In genomic region chr15:98894746-98895634, GRCm38 (mm10) we compare ENCODE assay signal across 8 mouse cellular contexts. TPM values are rescaled to one million over a fixed set of nuclear protein-coding genes. Genes with fewer than 3 reads are reported as not detected.
DNase-seq lines count a peak whose midpoint lies in the region; ATAC-seq and TF ChIP-seq lines count a peak whose summit lies in the region.

No protein-coding gene starts in this region.

- no peak for TF ChIP-seq CTCF in forebrain, postnatal 0 days (IDR thresholded peaks at IDR 0.05; ENCODE audit: low read depth)
- TF ChIP-seq CTCF in liver, embryonic 14.5 days (IDR thresholded peaks at IDR 0.05; ENCODE audit: low read depth), result no peak

- no peak overlapping the region for H3K27ac ChIP-seq in forebrain, postnatal 0 days (ENCODE audit: low read depth, low read length)
- H3K27ac ChIP-seq in liver, embryonic 14.5 days, result no peak overlapping the region
- H3K27ac ChIP-seq in stomach, embryonic 15.5 days, result peak overlapping the region; percentile 31; the same call in 1 of the 2 replicates

- peak overlapping the region; percentile 94 for H3K4me2 ChIP-seq in forebrain, postnatal 0 days (ENCODE audit: low read depth)
- peak overlapping the region; percentile 65 for H3K4me2 ChIP-seq in liver, embryonic 14.5 days (ENCODE audit: low read depth)
- peak overlapping the region; percentile 99 for H3K4me2 ChIP-seq in stomach, embryonic 15.5 days

- H3K4me3 ChIP-seq in megakaryocyte, embryonic 14.5 days (replicated peaks), result peak overlapping the region; percentile 94
- H3K4me3 ChIP-seq in forebrain, postnatal 0 days (ENCODE audit: low read depth, low read length), result peak overlapping the region; percentile 50
- H3K4me3 ChIP-seq in liver, embryonic 14.5 days (ENCODE audit: insufficient read depth in 1 of 2, low read depth in 2 of 2, low read length in 2 of 2), result peak overlapping the region in 1 of 2 experiments; percentile 53; a peak in 2 of 4 replicates
- peak overlapping the region; percentile 52 for H3K4me3 ChIP-seq in stomach, embryonic 15.5 days (replicated peaks)

- DNase-seq in forebrain, postnatal 0 days, result peak; percentile 39
- DNase-seq in liver, embryonic 14.5 days (ENCODE audit: low read depth in 3 of 3, low spot score in 3 of 3), result no peak
- DNase-seq in urinary bladder, postnatal 10 days (ENCODE audit: low spot score), result no peak
- no peak for DNase-seq in retina, postnatal 1 day
- DNase-seq in yolk sac, embryonic 10.5 days (ENCODE audit: low spot score), result no peak

- no peak for ATAC-seq in megakaryocyte, adult 5-6 weeks (ENCODE audit: poor library complexity, severe bottlenecking)
- no peak for ATAC-seq in forebrain, postnatal 0 days
- no peak for ATAC-seq in liver, embryonic 14.5 days (ENCODE audit: insufficient read depth)
- ATAC-seq in stomach, embryonic 15.5 days (ENCODE audit: insufficient read depth, low FRiP score, low read depth), result no peak

- peaks cover 69% of the 10 kb centered on the region for H3K27me3 ChIP-seq in megakaryocyte, embryonic 14.5 days (replicated peaks)
- peaks cover 69% of the 10 kb centered on the region for H3K27me3 ChIP-seq in forebrain, postnatal 0 days (ENCODE audit: insufficient read depth, low read length)
- peaks cover 70% of the 10 kb centered on the region for H3K27me3 ChIP-seq in liver, embryonic 14.5 days (ENCODE audit: control insufficient read depth, insufficient read depth, low read length)
- H3K27me3 ChIP-seq in stomach, embryonic 15.5 days (replicated peaks), result peaks cover 66% of the 10 kb centered on the region

- TF ChIP-seq EP300 in liver, embryonic 14.5 days (IDR thresholded peaks at IDR 0.05; ENCODE audit: low read depth), result no peak

- H3K9me3 ChIP-seq in megakaryocyte, embryonic 14.5 days, result no peaks in the 10 kb centered on the region
- no peaks in the 10 kb centered on the region for H3K9me3 ChIP-seq in forebrain, postnatal 0 days (ENCODE audit: low read length)
- no peaks in the 10 kb centered on the region for H3K9me3 ChIP-seq in liver, embryonic 14.5 days (ENCODE audit: control insufficient read depth, low read length)
- H3K9me3 ChIP-seq in stomach, embryonic 15.5 days, result no peaks in the 10 kb centered on the region

- H3K9ac ChIP-seq in forebrain, postnatal 0 days, result peak overlapping the region; percentile 40
- no peak overlapping the region for H3K9ac ChIP-seq in liver, embryonic 14.5 days (replicated peaks)
- H3K9ac ChIP-seq in stomach, embryonic 15.5 days, result no peak overlapping the region

- WGBS in forebrain, postnatal 0 days, result 5% methylated on average over 38 of the region's 38 CpGs
- WGBS in liver, embryonic 14.5 days (ENCODE audit: insufficient replicate concordance), result 5% methylated on average over 38 of the region's 38 CpGs
- 9% methylated on average over 37 of the region's 38 CpGs for WGBS in stomach, embryonic 15.5 days

- H3K36me3 ChIP-seq in megakaryocyte, embryonic 14.5 days (replicated peaks; ENCODE audit: low read length), result no peaks in the 10 kb centered on the region
- H3K36me3 ChIP-seq in forebrain, postnatal 0 days (ENCODE audit: insufficient read depth), result no peaks in the 10 kb centered on the region
- H3K36me3 ChIP-seq in liver, embryonic 14.5 days (replicated peaks; ENCODE audit: control insufficient read depth, insufficient read depth, low read depth), result no peaks in the 10 kb centered on the region
- no peaks in the 10 kb centered on the region for H3K36me3 ChIP-seq in stomach, embryonic 15.5 days

- H3K4me1 ChIP-seq in megakaryocyte, embryonic 14.5 days, result peaks cover 73% of the 10 kb centered on the region
- 0 out of 2 replicates have a peak, but pooled peaks cover 3% of the 10 kb centered on the region for H3K4me1 ChIP-seq in forebrain, postnatal 0 days (ENCODE audit: insufficient read depth)
- peaks cover 7 to 21% of the 10 kb centered on the region in 2 experiments; a peak in 3 of 4 replicates for H3K4me1 ChIP-seq in liver, embryonic 14.5 days (replicated peaks; ENCODE audit: control insufficient read depth in 2 of 2, insufficient read depth in 2 of 2, low read length in 1 of 2)
- peaks cover 43% of the 10 kb centered on the region for H3K4me1 ChIP-seq in stomach, embryonic 15.5 days

RNA-seq across cellular contexts. Expression of gene Rhebl1, which starts 0.7 kb away (rescaled TPM):
- polyA plus RNA-seq in megakaryocyte, embryonic 14.5 days (2012; ENCODE audit: insufficient read depth, low replicate concordance), result 0.19 TPM in 1 of 2 replicates, not detected in the other
- total RNA-seq in megakaryocyte, adult 5-6 weeks (2015), result 4.8 and 9.6 TPM in 2 replicates
- total RNA-seq in megakaryocyte, adult 5-6 weeks (2017), result 3.4 and 10.2 TPM in 2 replicates
- total RNA-seq in forebrain, postnatal 0 days (2014; rRNA removed), result 16.5 and 20.7 TPM in 2 replicates
- polyA plus RNA-seq in forebrain, postnatal 0 days (2015; fragmentation: Nextera tagmentation; extraction: Ambion mirVana), result 34.1 and 37.5 TPM in 2 replicates
- polyA plus RNA-seq in liver, embryonic 14.5 days (2012; rRNA removed), result 2.3 and 2.5 TPM in 2 replicates
- 2.9 and 3.2 TPM in 2 replicates for polyA plus RNA-seq in liver, embryonic 14.5 days (2014; fragmentation: Nextera tagmentation; extraction: Ambion mirVana)
- 8.6 and 8.8 TPM in 2 replicates for polyA plus RNA-seq in stomach, embryonic 15.5 days (2015; fragmentation: Nextera tagmentation; extraction: Ambion mirVana)

RNA-seq across cellular contexts. Expression of gene Dhh, which starts 3.4 kb away (rescaled TPM):
- polyA plus RNA-seq in megakaryocyte, embryonic 14.5 days (2012; ENCODE audit: insufficient read depth, low replicate concordance), result not detected in 2 replicates
- not detected in 2 replicates for total RNA-seq in megakaryocyte, adult 5-6 weeks (2015)
- total RNA-seq in megakaryocyte, adult 5-6 weeks (2017), result not detected in 2 replicates
- 0.15 and 0.76 TPM in 2 replicates for total RNA-seq in forebrain, postnatal 0 days (2014; rRNA removed)
- 0.25 and 0.58 TPM in 2 replicates for polyA plus RNA-seq in forebrain, postnatal 0 days (2015; fragmentation: Nextera tagmentation; extraction: Ambion mirVana)
- polyA plus RNA-seq in liver, embryonic 14.5 days (2012; rRNA removed), result 0.04 and 0.08 TPM in 2 replicates
- 0.09 TPM in 1 of 2 replicates, not detected in the other for polyA plus RNA-seq in liver, embryonic 14.5 days (2014; fragmentation: Nextera tagmentation; extraction: Ambion mirVana)
- polyA plus RNA-seq in stomach, embryonic 15.5 days (2015; fragmentation: Nextera tagmentation; extraction: Ambion mirVana), result 0.71 and 1.0 TPM in 2 replicates

RNA-seq across cellular contexts. Expression of gene Lmbr1l, which starts 23.0 kb away (rescaled TPM):
- polyA plus RNA-seq in megakaryocyte, embryonic 14.5 days (2012; ENCODE audit: insufficient read depth, low replicate concordance), result 0.87 and 4.8 TPM in 2 replicates
- total RNA-seq in megakaryocyte, adult 5-6 weeks (2015), result 10.7 and 11.1 TPM in 2 replicates
- total RNA-seq in megakaryocyte, adult 5-6 weeks (2017), result 11.1 and 28.8 TPM in 2 replicates
- 44.1 and 59.3 TPM in 2 replicates for total RNA-seq in forebrain, postnatal 0 days (2014; rRNA removed)
- polyA plus RNA-seq in forebrain, postnatal 0 days (2015; fragmentation: Nextera tagmentation; extraction: Ambion mirVana), result 20.1 and 22.4 TPM in 2 replicates
- 4.5 and 7.1 TPM in 2 replicates for polyA plus RNA-seq in liver, embryonic 14.5 days (2012; rRNA removed)
- 0.34 and 0.70 TPM in 2 replicates for polyA plus RNA-seq in liver, embryonic 14.5 days (2014; fragmentation: Nextera tagmentation; extraction: Ambion mirVana)
- 14.5 TPM in 2 replicates for polyA plus RNA-seq in stomach, embryonic 15.5 days (2015; fragmentation: Nextera tagmentation; extraction: Ambion mirVana)

RNA-seq across cellular contexts. Expression of gene Kmt2d, which starts 24.0 kb away (rescaled TPM):
- 11.9 and 17.8 TPM in 2 replicates for polyA plus RNA-seq in megakaryocyte, embryonic 14.5 days (2012; ENCODE audit: insufficient read depth, low replicate concordance)
- 33.7 and 37.1 TPM in 2 replicates for total RNA-seq in megakaryocyte, adult 5-6 weeks (2015)
- total RNA-seq in megakaryocyte, adult 5-6 weeks (2017), result 16.7 and 52.1 TPM in 2 replicates
- 22.7 and 25.8 TPM in 2 replicates for total RNA-seq in forebrain, postnatal 0 days (2014; rRNA removed)
- 2.9 and 6.2 TPM in 2 replicates for polyA plus RNA-seq in forebrain, postnatal 0 days (2015; fragmentation: Nextera tagmentation; extraction: Ambion mirVana)
- 4.3 and 5.7 TPM in 2 replicates for polyA plus RNA-seq in liver, embryonic 14.5 days (2012; rRNA removed)
- 3.9 and 4.3 TPM in 2 replicates for polyA plus RNA-seq in liver, embryonic 14.5 days (2014; fragmentation: Nextera tagmentation; extraction: Ambion mirVana)
- polyA plus RNA-seq in stomach, embryonic 15.5 days (2015; fragmentation: Nextera tagmentation; extraction: Ambion mirVana), result 10.6 and 11.6 TPM in 2 replicates

RNA-seq across cellular contexts. Expression of gene Tuba1b, which starts 39.4 kb away (rescaled TPM):
- polyA plus RNA-seq in megakaryocyte, embryonic 14.5 days (2012; ENCODE audit: insufficient read depth, low replicate concordance), result 19.4 and 182 TPM in 2 replicates
- total RNA-seq in megakaryocyte, adult 5-6 weeks (2015), result 2,048 and 2,084 TPM in 2 replicates
- total RNA-seq in megakaryocyte, adult 5-6 weeks (2017), result 628 and 646 TPM in 2 replicates
- total RNA-seq in forebrain, postnatal 0 days (2014; rRNA removed), result 1,927 and 1,958 TPM in 2 replicates
- 1,265 and 1,341 TPM in 2 replicates for polyA plus RNA-seq in forebrain, postnatal 0 days (2015; fragmentation: Nextera tagmentation; extraction: Ambion mirVana)
- polyA plus RNA-seq in liver, embryonic 14.5 days (2012; rRNA removed), result 1,442 and 1,688 TPM in 2 replicates
- polyA plus RNA-seq in liver, embryonic 14.5 days (2014; fragmentation: Nextera tagmentation; extraction: Ambion mirVana), result 1,211 and 1,290 TPM in 2 replicates
- 1,197 and 1,299 TPM in 2 replicates for polyA plus RNA-seq in stomach, embryonic 15.5 days (2015; fragmentation: Nextera tagmentation; extraction: Ambion mirVana)
